Mouse (Mus musculus): ENCODE results near the gene Trpm3.

Gene Trpm3

GRCm38 (mm10) chr19:22631316-22631715 is 492.5 kb downstream of the Trpm3 start:
- TF ChIP-seq GATA4 (IDR thresholded peaks at IDR 0.05; ENCODE audit: insufficient replicate concordance, low read length) = no peak

GRCm38 (mm10) chr19:22635635-22636034 is 496.8 kb downstream of the Trpm3 start:
- TF ChIP-seq GATA4 (IDR thresholded peaks at IDR 0.05; ENCODE audit: insufficient replicate concordance, low read length) = no peak

GRCm38 (mm10) chr19:22637786-22638185 is 498.9 kb downstream of the Trpm3 start:
- TF ChIP-seq GATA4 (IDR thresholded peaks at IDR 0.05; ENCODE audit: insufficient replicate concordance, low read length) = no peak

- no peak for TF ChIP-seq GATA4 (IDR thresholded peaks at IDR 0.05; ENCODE audit: insufficient replicate concordance, low read length)
These were observed 499.6 kb downstream of the Trpm3 start for GRCm38 (mm10) chr19:22638394-22638954.

- TF ChIP-seq GATA4 (IDR thresholded peaks at IDR 0.05; ENCODE audit: insufficient replicate concordance, low read length) = no peak
These were observed 503.3 kb downstream of the Trpm3 start for GRCm38 (mm10) chr19:22642124-22642523.

- no peak for TF ChIP-seq GATA4 (IDR thresholded peaks at IDR 0.05; ENCODE audit: insufficient replicate concordance, low read length)
These were observed 517.8 kb downstream of the Trpm3 start for GRCm38 (mm10) chr19:22656466-22657215.

- TF ChIP-seq GATA4 (IDR thresholded peaks at IDR 0.05; ENCODE audit: insufficient replicate concordance, low read length) = no peak
These were observed 518.4 kb downstream of the Trpm3 start for GRCm38 (mm10) chr19:22657251-22657650.

- no peak for TF ChIP-seq GATA4 (IDR thresholded peaks at IDR 0.05; ENCODE audit: insufficient replicate concordance, low read length)
These were observed 526.6 kb downstream of the Trpm3 start for GRCm38 (mm10) chr19:22665401-22665800.

- TF ChIP-seq GATA4 (IDR thresholded peaks at IDR 0.05; ENCODE audit: insufficient replicate concordance, low read length) = no peak
These were observed 531.4 kb downstream of the Trpm3 start for GRCm38 (mm10) chr19:22670222-22670621.

GRCm38 (mm10) chr19:22672892-22673291 is 534.0 kb downstream of the Trpm3 start:
- TF ChIP-seq GATA4 (IDR thresholded peaks at IDR 0.05; ENCODE audit: insufficient replicate concordance, low read length) = no peak

GRCm38 (mm10) chr19:22676206-22676605 is 537.4 kb downstream of the Trpm3 start:
- no peak for TF ChIP-seq GATA4 (IDR thresholded peaks at IDR 0.05; ENCODE audit: insufficient replicate concordance, low read length)

GRCm38 (mm10) chr19:22682238-22682637 is 543.4 kb downstream of the Trpm3 start:
- no peak for TF ChIP-seq GATA4 (IDR thresholded peaks at IDR 0.05; ENCODE audit: insufficient replicate concordance, low read length)

GRCm38 (mm10) chr19:22691995-22692394 is 553.1 kb downstream of the Trpm3 start:
- no peak for TF ChIP-seq GATA4 (IDR thresholded peaks at IDR 0.05; ENCODE audit: insufficient replicate concordance, low read length)

- TF ChIP-seq GATA4 (IDR thresholded peaks at IDR 0.05; ENCODE audit: insufficient replicate concordance, low read length) = no peak
These were observed 553.7 kb downstream of the Trpm3 start for GRCm38 (mm10) chr19:22692553-22692952.

- TF ChIP-seq GATA4 (IDR thresholded peaks at IDR 0.05; ENCODE audit: insufficient replicate concordance, low read length) = no peak
These were observed 554.1 kb downstream of the Trpm3 start for GRCm38 (mm10) chr19:22692956-22693355.

GRCm38 (mm10) chr19:22695423-22695822 is 556.6 kb downstream of the Trpm3 start:
- TF ChIP-seq GATA4 (IDR thresholded peaks at IDR 0.05; ENCODE audit: insufficient replicate concordance, low read length) = no peak

GRCm38 (mm10) chr19:22698737-22699136 is 559.9 kb downstream of the Trpm3 start:
- no peak for TF ChIP-seq GATA4 (IDR thresholded peaks at IDR 0.05; ENCODE audit: insufficient replicate concordance, low read length)

All from liver, adult (tissue).